In genomic region chr8:115854209-115854900, GRCm38 (mm10) we compare ENCODE assay signal across 15 mouse cellular contexts.
DNase-seq lines count a peak whose midpoint lies in the region; ATAC-seq and TF ChIP-seq lines count a peak whose summit lies in the region.
"Had no signal": no experiment of that assay in that cellular context is flagged by ENCODE, and none has a peak within 500 bp of the region (broad histone marks: within the 10 kb centered on the region; RNA-seq: fewer than 3 reads in every experiment).

No protein-coding gene starts in this region.

- no peak overlapping the region for H3K4me2 ChIP-seq in kidney, postnatal 0 days (ENCODE audit: low read length)
- H3K4me2 ChIP-seq: heart, embryonic 15.5 days; kidney, embryonic 15.5 days; liver, embryonic 12.5 days; midbrain, embryonic 15.5 days; neural tube, embryonic 12.5 days had no signal

- no peaks in the 10 kb centered on the region for H3K27me3 ChIP-seq in kidney, postnatal 0 days (ENCODE audit: insufficient read depth, low read length)
- H3K27me3 ChIP-seq: heart, embryonic 15.5 days; kidney, embryonic 15.5 days; liver, embryonic 12.5 days; midbrain, embryonic 15.5 days; neural tube, embryonic 12.5 days had no signal

- WGBS in kidney, postnatal 0 days = 76% methylated on average over 9 of the region's 9 CpGs

- intact Hi-C loops in heart, postnatal 10 days (cut with DNase I) = no loop called here

- ATAC-seq in kidney, postnatal 0 days (replicated peaks; ENCODE audit: low FRiP score, low read depth) = no peak
- ATAC-seq in megakaryocyte, adult 5-6 weeks (ENCODE audit: poor library complexity, severe bottlenecking) = no peak
- no peak for ATAC-seq in erythroblast, adult 5-6 weeks (replicated peaks; ENCODE audit: low FRiP score, poor library complexity, severe bottlenecking)
- ATAC-seq: hindbrain, embryonic 16.5 days; liver, embryonic 12.5 days; midbrain, embryonic 15.5 days had no signal

- no peak overlapping the region for H3K4me3 ChIP-seq in kidney, postnatal 0 days (replicated peaks; ENCODE audit: low read depth, low read length)
- H3K4me3 ChIP-seq: heart, embryonic 15.5 days; kidney, embryonic 15.5 days; liver, embryonic 12.5 days; midbrain, embryonic 15.5 days; neural tube, embryonic 12.5 days had no signal

- no peaks in the 10 kb centered on the region; the same call in 1 of the 2 replicates for H3K4me1 ChIP-seq in kidney, postnatal 0 days (replicated peaks; ENCODE audit: insufficient read depth, low read length)
- H3K4me1 ChIP-seq: heart, embryonic 15.5 days; liver, embryonic 12.5 days; midbrain, embryonic 15.5 days; neural tube, embryonic 12.5 days had no signal

- no peak for DNase-seq in kidney, postnatal 0 days (ENCODE audit: low spot score)
- DNase-seq in kidney, postnatal 25 days = no peak
- peak; percentile 53 for DNase-seq in Muller cell, postnatal 12 days (ENCODE audit: inconsistent ontology term)
- DNase-seq in gastrocnemius, adult 18-20 months (ENCODE audit: low spot score) = peak; percentile 80
- DNase-seq in heart, postnatal 10 days = peak; percentile 77 to 78
- DNase-seq: cerebellum, adult 18-20 months had no signal

- no peak overlapping the region for H3K9ac ChIP-seq in kidney, postnatal 0 days (ENCODE audit: low read depth, low read length)
- H3K9ac ChIP-seq: heart, embryonic 15.5 days; kidney, embryonic 15.5 days; liver, embryonic 12.5 days; midbrain, embryonic 15.5 days; neural tube, embryonic 12.5 days had no signal

- no peak for TF ChIP-seq CTCF in kidney, postnatal 0 days (IDR thresholded peaks at IDR 0.05; ENCODE audit: low read depth)

- H3K9me3 ChIP-seq in kidney, postnatal 0 days (replicated peaks; ENCODE audit: low read length) = no peaks in the 10 kb centered on the region
- H3K9me3 ChIP-seq: heart, embryonic 15.5 days; kidney, embryonic 15.5 days; midbrain, embryonic 15.5 days; neural tube, embryonic 12.5 days had no signal

- no peaks in the 10 kb centered on the region for H3K36me3 ChIP-seq in kidney, postnatal 0 days (ENCODE audit: insufficient read depth, low read length)
- H3K36me3 ChIP-seq: heart, embryonic 15.5 days; kidney, embryonic 15.5 days; liver, embryonic 12.5 days; midbrain, embryonic 15.5 days; neural tube, embryonic 12.5 days had no signal

- peak overlapping the region; percentile 50 for H3K27ac ChIP-seq in kidney, postnatal 0 days
- H3K27ac ChIP-seq: heart, embryonic 15.5 days; kidney, embryonic 15.5 days; liver, embryonic 12.5 days; macrophage; midbrain, embryonic 15.5 days; neural tube, embryonic 12.5 days had no signal

Comparison
In these comparisons a context has a peak if more than half of its experiments do, and no peak if none do; other contexts are left out.
1. DNase-seq: peak in Muller cell, postnatal 12 days (single experiment), gastrocnemius, adult 18-20 months (single experiment) and heart, postnatal 10 days (2 of 2); none in kidney, postnatal 0 days (single experiment) and kidney, postnatal 25 days (0 of 2).